ENCODE assay signal across 7 mouse cellular contexts in genomic region chr11:11114234-11115030, GRCm38 (mm10). TPM values are rescaled to one million over a fixed set of nuclear protein-coding genes. Genes with fewer than 3 reads are reported as not detected.
DNase-seq lines count a peak whose midpoint lies in the region; ATAC-seq and TF ChIP-seq lines count a peak whose summit lies in the region.

No protein-coding gene starts in this region.

- H3K27me3 ChIP-seq in hindbrain, embryonic 14.5 days (ENCODE audit: control insufficient read depth, insufficient read depth, low read length), result peaks cover 58% of the 10 kb centered on the region
- peaks cover 42% of the 10 kb centered on the region for H3K27me3 ChIP-seq in neural tube, embryonic 11.5 days (ENCODE audit: control insufficient read depth, insufficient read depth, low read length)

- ATAC-seq in hindbrain, embryonic 14.5 days (ENCODE audit: low FRiP score), result peak; percentile 34
- peak; percentile 14 for ATAC-seq in neural tube, embryonic 11.5 days (ENCODE audit: insufficient read depth, low FRiP score, low TSS enrichment)

- no peaks in the 10 kb centered on the region for H3K4me1 ChIP-seq in embryonic fibroblast, embryonic 13.5 days (ENCODE audit: control insufficient read depth, insufficient read depth, low read length)
- 0 out of 2 replicates have a peak, but pooled peaks cover 17% of the 10 kb centered on the region for H3K4me1 ChIP-seq in hindbrain, embryonic 14.5 days (replicated peaks; ENCODE audit: control insufficient read depth, insufficient read depth, low read length)
- H3K4me1 ChIP-seq in neural tube, embryonic 11.5 days (ENCODE audit: control insufficient read depth, insufficient read depth, low read length), result no peaks in the 10 kb centered on the region

- H3K27ac ChIP-seq in embryonic fibroblast, embryonic 13.5 days (ENCODE audit: insufficient read depth, low read length), result no peak overlapping the region
- H3K27ac ChIP-seq in hindbrain, embryonic 14.5 days, result no peak overlapping the region
- no peak overlapping the region for H3K27ac ChIP-seq in neural tube, embryonic 11.5 days (ENCODE audit: low read depth, low read length)

- peak overlapping the region; percentile 93 for H3K4me2 ChIP-seq in hindbrain, embryonic 14.5 days (replicated peaks)
- peak overlapping the region; percentile 96 for H3K4me2 ChIP-seq in neural tube, embryonic 11.5 days (ENCODE audit: low read depth)

- TF ChIP-seq CTCF in embryonic fibroblast, embryonic 13.5 days (IDR thresholded peaks at IDR 0.05; ENCODE audit: borderline replicate concordance, insufficient read depth, low read length), result no peak

- H3K9me3 ChIP-seq in hindbrain, embryonic 14.5 days (ENCODE audit: control insufficient read depth, low read length), result no peaks in the 10 kb centered on the region
- H3K9me3 ChIP-seq in neural tube, embryonic 11.5 days (ENCODE audit: control insufficient read depth, low read length), result no peaks in the 10 kb centered on the region

- WGBS in hindbrain, embryonic 14.5 days, result under 1% methylated on average over 34 of the region's 34 CpGs
- WGBS in neural tube, embryonic 11.5 days, result under 1% methylated on average over 34 of the region's 34 CpGs

- no peak for TF ChIP-seq POLR2A in embryonic fibroblast, embryonic 13.5 days (IDR thresholded peaks at IDR 0.05; ENCODE audit: low read depth, low read length)

- H3K36me3 ChIP-seq in hindbrain, embryonic 14.5 days (replicated peaks; ENCODE audit: control insufficient read depth, insufficient read depth), result no peaks in the 10 kb centered on the region
- no peaks in the 10 kb centered on the region for H3K36me3 ChIP-seq in neural tube, embryonic 11.5 days (ENCODE audit: control insufficient read depth, insufficient read depth, low read length)

- intact Hi-C loops in left cerebral cortex, postnatal 4 days (cut with DNase I), result no loop called here

- peak overlapping the region; percentile 68 for H3K9ac ChIP-seq in hindbrain, embryonic 14.5 days
- H3K9ac ChIP-seq in neural tube, embryonic 11.5 days (ENCODE audit: low read length), result peak overlapping the region; percentile 22

- DNase-seq in left cerebral cortex, postnatal 4 days, result peak; percentile 56
- no peak for DNase-seq in left cerebral cortex, adult 11 months (ENCODE audit: low spot score)
- DNase-seq in hindbrain, embryonic 14.5 days (ENCODE audit: low spot score), result no peak
- no peak for DNase-seq in neural tube, embryonic 11.5 days (ENCODE audit: low spot score)
- no peak for DNase-seq in left cerebral cortex, adult 18-20 months (ENCODE audit: low spot score in 2 of 2)
- no peak for DNase-seq in layer of hippocampus, postnatal 25 days (ENCODE audit: extremely low spot score in 1 of 2, low spot score in 1 of 2)

- 0 out of 2 replicates have a peak overlapping the region, but pooled peaks have one; percentile 9 for H3K4me3 ChIP-seq in embryonic fibroblast, embryonic 13.5 days (ENCODE audit: insufficient read depth, low read length)
- H3K4me3 ChIP-seq in hindbrain, embryonic 14.5 days (replicated peaks; ENCODE audit: low read length), result peak overlapping the region; percentile 59
- peak overlapping the region; percentile 52 for H3K4me3 ChIP-seq in neural tube, embryonic 11.5 days (ENCODE audit: low read depth, low read length)

RNA-seq across cellular contexts. Expression of gene Vwc2, which starts 0.4 kb away (rescaled TPM):
- total RNA-seq in left cerebral cortex, postnatal 4 days (2021), result 10 to 100 TPM in 1 of 2 experiments, 1 to 10 TPM in 1; 9.8 to 11.4 TPM
- not detected in 2 replicates for polyA plus RNA-seq in embryonic fibroblast, embryonic 13.5 days (2011; ENCODE audit: insufficient read length, low read depth, missing spikeins)
- 12.0 and 13.0 TPM in 2 replicates for polyA plus RNA-seq in hindbrain, embryonic 14.5 days (2014; fragmentation: Nextera tagmentation; extraction: Ambion mirVana)
- 0.58 and 0.61 TPM in 2 replicates for polyA plus RNA-seq in neural tube, embryonic 11.5 days (2014; fragmentation: Nextera tagmentation; extraction: Ambion mirVana)
- 10 to 100 TPM; 10.9 to 12.0 TPM for total RNA-seq in left cerebral cortex, adult 18-20 months (2021)
- 1 to 10 TPM; 5.3 TPM for total RNA-seq in layer of hippocampus, postnatal 25 days (2021)

Comparison
In these comparisons a context has a peak if more than half of its experiments do, and no peak if none do; other contexts are left out.
1. H3K4me3 ChIP-seq: peak in every context shown above with its lines; median percentile 59 in hindbrain, embryonic 14.5 days; 52 in neural tube, embryonic 11.5 days; 9 in embryonic fibroblast, embryonic 13.5 days.